Mouse (Mus musculus) forebrain, embryonic 12.5 days (tissue): ENCODE data around the gene Fam83e. TPM values are rescaled to one million over a fixed set of nuclear protein-coding genes. Genes with fewer than 3 reads are reported as not detected.

Experiments used
- ATAC-seq: fragments of 200-750 bp; cut with Nextera tagmentation; 2 replicates; pipeline ENCODE4 v1.8.0; 2017; ENCODE audit warnings: moderate TSS enrichment; ENCODE audit not compliant: low FRiP score
- H3K27ac ChIP-seq: fragments of 300-500 bp; sonication (generic); 2 replicates; pipeline ENCODE4 v1.5.1; 2016; ENCODE audit warnings: mild to moderate bottlenecking
- H3K27me3 ChIP-seq: fragments of 300-500 bp; sonication (generic); 2 replicates; pipeline ENCODE4 v1.6.1; 2016; ENCODE audit warnings: mild to moderate bottlenecking
- H3K36me3 ChIP-seq: fragments of 300-500 bp; sonication (generic); replicated peaks from 2 replicates; pipeline ENCODE4 v1.6.1; 2016; ENCODE audit warnings: mild to moderate bottlenecking
- H3K4me1 ChIP-seq: fragments of 300-500 bp; sonication (generic); 2 replicates; pipeline ENCODE4 v1.6.1; 2016
- H3K4me2 ChIP-seq: fragments of 300-500 bp; sonication (generic); 2 replicates; pipeline ENCODE4 v1.6.1; 2016; ENCODE audit warnings: mild to moderate bottlenecking, moderate library complexity
- H3K4me3 ChIP-seq: fragments of 300-500 bp; sonication (generic); replicated peaks from 2 replicates; pipeline ENCODE4 v1.5.1; 2016; ENCODE audit warnings: mild to moderate bottlenecking
- H3K9ac ChIP-seq: fragments of 300-500 bp; sonication (generic); 2 replicates; pipeline ENCODE4 v1.6.1; 2016; ENCODE audit warnings: mild to moderate bottlenecking
- H3K9me3 ChIP-seq: fragments of 300-500 bp; sonication (generic); 2 replicates; pipeline ENCODE4 v1.6.1; 2016
- WGBS: fragments of 180-500 bp; shearing (Covaris S2); methylation state at CpG from one replicate; pipeline ENCODE4 v1.1.7; 2016; 5-methylcytosine and 5-hydroxymethylcytosine counted together
- polyA plus RNA-seq: library from polyadenylated mRNA; unstranded; fragments of >200 nt; fragmentation: Nextera tagmentation; extraction: Ambion mirVana; gene quantifications from 2 replicates; pipeline ENCODE4 v1.2.1, GENCODE M21; 2016

Fam83e gene
- polyA plus RNA-seq, 1 experiment from 2014 or later = 1.1 TPM

DNA sequence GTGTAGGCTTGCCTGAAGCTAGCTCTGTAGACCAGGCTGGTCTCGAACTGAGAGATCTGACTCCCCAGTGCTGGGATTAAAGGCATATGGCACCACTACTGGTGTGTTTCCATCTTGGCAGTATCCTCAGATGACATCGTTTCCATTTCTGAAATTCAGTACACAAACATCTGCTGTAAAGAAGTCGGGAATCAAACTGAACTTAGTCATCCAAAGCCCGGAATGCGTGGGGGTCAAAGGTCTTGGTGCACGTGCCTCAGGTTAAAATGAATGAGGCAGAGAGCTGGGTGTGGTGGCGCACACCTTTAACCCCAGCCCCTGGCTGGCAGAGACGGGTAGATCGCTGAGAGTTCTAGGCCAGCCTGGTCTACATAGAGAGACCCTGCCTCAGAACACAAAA, 29.1 kb downstream of the Fam83e start:
- Histone ChIP-seq H3K27ac (no peak overlapping the region), H3K36me3 (no peaks in the 10 kb centered on the region), H3K27me3 (0 out of 2 replicates have a peak, but pooled peaks cover 3% of the 10 kb centered on the region), H3K4me1 (no peaks in the 10 kb centered on the region; the same call in 1 of the 2 replicates), H3K4me2 (no peak overlapping the region), H3K9me3 (0 out of 2 replicates have a peak, but pooled peaks cover 3% of the 10 kb centered on the region), H3K9ac (no peak overlapping the region), H3K4me3 (no peak overlapping the region)
- ATAC-seq = no peak
- WGBS = 85% methylated on average over 9 of the region's 9 CpGs

DNA sequence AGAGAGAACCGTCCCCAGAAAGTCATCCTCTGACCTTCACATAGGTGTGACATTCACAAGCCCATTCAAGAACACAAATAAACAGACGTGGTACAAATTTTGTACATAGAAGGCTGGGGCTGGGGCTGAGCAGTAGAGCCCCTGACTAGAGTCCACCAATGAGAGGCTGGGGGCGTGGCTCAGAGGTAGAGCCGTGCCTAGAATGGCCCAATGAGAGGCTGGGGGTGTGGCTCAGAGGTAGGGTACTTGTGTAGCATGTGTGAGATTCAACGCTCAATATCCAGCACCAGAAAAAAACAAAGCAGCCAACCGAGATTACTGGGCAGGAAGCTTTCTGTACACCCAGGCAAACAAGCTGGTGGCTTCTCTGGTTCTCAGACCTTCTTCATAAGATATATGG, 34.7 kb downstream of the Fam83e start:
- Histone ChIP-seq H3K27me3 (peaks cover 31% of the 10 kb centered on the region), H3K9me3 (no peaks in the 10 kb centered on the region), H3K27ac (no peak overlapping the region), H3K4me2 (no peak overlapping the region), H3K4me3 (no peak overlapping the region), H3K9ac (no peak overlapping the region), H3K36me3 (no peaks in the 10 kb centered on the region), H3K4me1 (peaks cover 3% of the 10 kb centered on the region; the same call in 1 of the 2 replicates)
- ATAC-seq = no peak
- 53% methylated on average over 6 of the region's 6 CpGs for WGBS

DNA sequence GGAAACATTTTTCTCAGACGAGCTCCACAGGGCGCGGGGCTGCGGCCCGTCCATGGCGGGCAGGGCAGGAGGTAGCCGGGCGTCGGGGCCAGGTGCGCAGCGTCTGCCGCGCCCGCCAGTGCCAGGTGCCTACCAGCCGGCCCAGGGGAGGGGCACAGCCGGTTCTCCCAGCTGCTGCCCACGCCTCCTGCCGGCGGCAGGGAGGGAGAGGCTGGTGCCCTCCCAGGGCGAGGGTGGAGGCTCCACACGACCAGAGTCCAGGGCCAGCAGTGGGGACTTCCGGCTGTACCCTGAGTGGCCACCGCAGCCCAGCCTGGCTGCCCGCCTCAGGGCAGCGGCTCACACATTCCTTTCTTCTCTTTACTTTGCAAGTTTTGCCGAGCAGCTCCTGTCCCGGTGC, 38.4 kb downstream of the Fam83e start:
- no peak for ATAC-seq
- 5% methylated on average over 26 of the region's 27 CpGs for WGBS
- H3K9ac ChIP-seq = 0 out of 2 replicates have a peak overlapping the region, but pooled peaks have one; percentile 12
- H3K27me3 ChIP-seq = peaks cover 32% of the 10 kb centered on the region
- H3K36me3 ChIP-seq = no peaks in the 10 kb centered on the region
- H3K4me3 ChIP-seq = peak overlapping the region; percentile 5; the same call in 1 of the 2 replicates
- H3K4me1 ChIP-seq = peaks cover 3% of the 10 kb centered on the region; the same call in 1 of the 2 replicates
- no peak overlapping the region for H3K27ac ChIP-seq
- peak overlapping the region; percentile 23 for H3K4me2 ChIP-seq
- no peaks in the 10 kb centered on the region for H3K9me3 ChIP-seq

DNA sequence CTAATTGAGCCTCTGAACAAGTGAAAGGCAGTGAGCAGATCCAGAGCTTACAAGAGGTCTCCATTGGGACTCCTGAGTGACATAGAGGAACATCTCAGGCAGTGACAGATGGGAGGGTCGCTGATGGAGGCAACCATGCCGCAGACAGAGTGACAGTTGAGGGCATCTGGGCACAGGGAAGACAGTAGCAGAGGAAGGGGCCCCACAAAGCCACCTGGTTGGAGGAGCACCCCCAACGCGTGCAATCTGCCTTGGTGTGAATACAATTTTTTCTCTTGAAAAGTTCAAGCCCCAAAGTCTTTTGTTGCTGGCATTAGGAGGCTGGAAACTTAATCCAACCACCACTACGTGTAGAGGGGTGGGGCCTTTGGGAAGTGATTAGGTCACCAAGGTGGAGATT, 39.1 kb downstream of the Fam83e start:
- no peak for ATAC-seq
- Histone ChIP-seq H3K9me3 (no peaks in the 10 kb centered on the region), H3K4me3 (no peak overlapping the region), H3K36me3 (no peaks in the 10 kb centered on the region), H3K27ac (no peak overlapping the region), H3K4me1 (peaks cover 3% of the 10 kb centered on the region; the same call in 1 of the 2 replicates), H3K4me2 (no peak overlapping the region), H3K9ac (0 out of 2 replicates have a peak overlapping the region, but pooled peaks have one; percentile 12), H3K27me3 (peaks cover 32% of the 10 kb centered on the region)
- 71% methylated on average over 5 of the region's 5 CpGs for WGBS

DNA sequence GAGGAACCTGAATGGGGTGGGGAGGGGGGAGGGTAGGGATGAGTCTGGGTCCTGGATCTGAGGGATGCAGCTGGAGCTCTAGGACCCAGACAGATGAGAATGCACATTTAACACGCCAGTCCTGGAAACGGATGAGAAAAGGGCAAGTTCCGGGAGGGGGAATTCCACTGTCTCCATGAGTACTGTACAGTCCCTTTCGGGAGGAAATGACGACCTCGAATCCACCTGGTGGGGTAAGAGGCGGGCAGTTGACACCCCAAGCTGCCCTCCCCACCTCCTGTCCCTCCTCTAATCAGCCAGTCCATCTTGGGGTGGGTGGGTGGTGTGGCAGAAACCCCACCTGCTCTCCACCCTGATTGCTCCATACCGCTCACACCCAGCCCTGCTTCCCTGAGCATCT, 45.0 kb downstream of the Fam83e start:
- Histone ChIP-seq H3K36me3 (no peaks in the 10 kb centered on the region), H3K4me3 (no peak overlapping the region), H3K4me1 (no peaks in the 10 kb centered on the region), H3K27me3 (peaks cover 1% of the 10 kb centered on the region; the same call in 1 of the 2 replicates), H3K9ac (no peak overlapping the region), H3K27ac (no peak overlapping the region), H3K4me2 (no peak overlapping the region), H3K9me3 (0 out of 2 replicates have a peak, but pooled peaks cover 5% of the 10 kb centered on the region)
- 58% methylated on average over 8 of the region's 8 CpGs for WGBS
- ATAC-seq = no peak

DNA sequence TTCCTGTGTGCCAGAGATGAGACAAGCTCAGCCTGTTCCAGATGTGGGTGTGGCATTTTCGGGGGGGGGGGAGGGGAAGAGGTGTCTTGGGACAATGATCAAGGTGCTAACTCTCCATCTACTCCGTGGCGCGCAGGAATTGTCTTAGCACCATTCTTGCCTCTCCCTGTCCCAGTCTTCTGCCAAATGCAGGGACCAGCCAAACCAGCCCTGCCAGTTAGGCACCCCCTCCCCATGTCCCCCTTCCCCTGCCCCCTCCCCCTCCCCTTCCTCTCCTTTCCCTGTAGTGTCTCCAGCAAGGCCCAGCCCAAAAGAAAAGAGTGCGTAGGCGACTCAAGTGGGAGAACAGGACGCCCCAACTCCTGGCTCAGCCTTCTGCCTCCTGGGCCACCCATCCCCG, 45.8 kb downstream of the Fam83e start:
- Histone ChIP-seq H3K36me3 (no peaks in the 10 kb centered on the region), H3K4me2 (no peak overlapping the region), H3K9ac (no peak overlapping the region), H3K27ac (no peak overlapping the region), H3K4me3 (no peak overlapping the region), H3K27me3 (no peaks in the 10 kb centered on the region), H3K9me3 (0 out of 2 replicates have a peak, but pooled peaks cover 5% of the 10 kb centered on the region), H3K4me1 (no peaks in the 10 kb centered on the region)
- no peak for ATAC-seq
- WGBS = 57% methylated on average over 8 of the region's 8 CpGs

DNA sequence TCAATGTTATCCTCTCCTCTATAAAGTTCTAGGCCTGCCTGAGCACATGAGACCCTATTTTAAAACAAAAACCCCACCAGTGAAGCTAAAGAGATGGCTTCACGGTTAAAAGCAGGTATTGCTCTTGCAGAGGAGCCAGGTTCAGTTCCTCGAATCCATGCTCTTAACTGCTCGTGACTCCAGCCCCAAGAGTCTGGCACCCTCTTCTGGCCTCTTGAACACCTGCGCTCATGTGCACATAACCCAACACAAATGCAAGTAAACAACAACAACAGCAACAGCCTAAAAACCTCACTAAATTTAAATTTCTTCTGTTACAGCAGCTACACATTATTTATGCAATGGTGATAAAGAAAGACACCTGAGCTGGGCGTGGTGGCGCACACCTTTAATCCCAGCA, 46.5 kb downstream of the Fam83e start:
- whole genome bisulfite sequencing = 93% methylated on average over 6 of the region's 6 CpGs
- Histone ChIP-seq H3K9ac (no peak overlapping the region), H3K4me1 (no peaks in the 10 kb centered on the region), H3K4me3 (no peak overlapping the region), H3K27me3 (no peaks in the 10 kb centered on the region), H3K4me2 (no peak overlapping the region), H3K9me3 (0 out of 2 replicates have a peak, but pooled peaks cover 5% of the 10 kb centered on the region), H3K36me3 (no peaks in the 10 kb centered on the region), H3K27ac (no peak overlapping the region)
- ATAC-seq = no peak

DNA sequence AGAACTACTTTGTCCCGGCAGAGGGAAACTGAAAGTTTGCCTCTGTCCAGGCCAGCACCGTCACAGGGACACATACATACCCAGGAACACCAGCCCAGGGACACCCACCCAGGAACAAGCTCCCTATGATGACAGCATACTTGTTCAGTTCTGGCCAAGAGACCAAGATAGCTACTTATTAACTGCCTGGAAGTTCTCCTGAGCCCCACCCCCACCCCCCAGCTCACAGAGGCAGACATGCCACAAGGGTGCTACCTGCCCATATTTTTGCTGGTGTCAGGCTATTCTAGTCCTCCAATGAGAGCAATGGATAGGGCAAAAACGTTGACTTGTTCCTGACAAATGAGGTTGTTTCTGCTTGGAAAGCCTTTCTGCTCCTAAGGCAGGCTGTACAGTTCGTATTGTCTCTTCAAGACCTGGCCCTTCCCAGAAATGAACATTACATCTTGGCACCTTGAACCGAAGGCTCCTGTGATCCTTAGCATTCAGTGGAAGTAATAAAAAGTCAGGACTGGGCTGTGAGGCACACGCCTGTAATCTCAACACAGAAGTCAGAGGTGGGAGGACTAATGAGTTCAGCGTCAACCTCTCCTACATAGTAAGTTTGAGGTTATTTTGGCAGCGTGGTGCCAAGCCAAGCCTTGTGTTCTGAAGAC, 49.5 kb downstream of the Fam83e start:
- no peaks in the 10 kb centered on the region for H3K4me1 ChIP-seq
- 82% methylated on average over 8 of the region's 8 CpGs for WGBS

DNA sequence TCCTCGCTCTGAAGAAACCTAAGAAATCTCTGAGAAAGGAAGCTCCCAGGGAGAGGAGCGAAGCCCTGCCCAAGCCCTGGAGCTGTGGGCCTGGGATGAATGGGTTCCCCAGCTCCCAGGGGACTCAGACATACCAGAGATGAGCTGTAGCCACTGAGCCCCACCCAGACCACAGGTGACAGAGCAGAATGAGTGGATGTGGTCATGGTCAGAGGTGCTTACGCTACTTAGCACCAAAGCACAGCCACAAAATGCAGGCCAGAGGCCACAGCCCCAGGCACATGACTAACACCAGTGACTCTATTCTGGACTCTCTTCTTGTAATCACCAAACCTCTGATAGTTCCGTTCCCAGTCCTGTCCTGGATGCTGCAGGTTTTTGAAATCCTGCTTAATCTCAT, 50.1 kb downstream of the Fam83e start:
- no peak overlapping the region for H3K4me2 ChIP-seq
- 0 out of 2 replicates have a peak, but pooled peaks cover 5% of the 10 kb centered on the region for H3K9me3 ChIP-seq
- no peaks in the 10 kb centered on the region for H3K36me3 ChIP-seq
- H3K4me1 ChIP-seq = no peaks in the 10 kb centered on the region
- no peak for ATAC-seq
- H3K9ac ChIP-seq = no peak overlapping the region
- no peak overlapping the region for H3K4me3 ChIP-seq
- H3K27ac ChIP-seq = no peak overlapping the region
- no peaks in the 10 kb centered on the region for H3K27me3 ChIP-seq
- 61% methylated on average over 4 of the region's 4 CpGs for WGBS

More for the DNA sequence above, 49.5 kb downstream of the Fam83e start:
- no peak overlapping the region for H3K27ac ChIP-seq
- H3K4me3 ChIP-seq = no peak overlapping the region
- H3K9me3 ChIP-seq = 0 out of 2 replicates have a peak, but pooled peaks cover 5% of the 10 kb centered on the region
- ATAC-seq = no peak
- no peaks in the 10 kb centered on the region for H3K36me3 ChIP-seq
- H3K4me2 ChIP-seq = no peak overlapping the region
- no peaks in the 10 kb centered on the region for H3K27me3 ChIP-seq
- no peak overlapping the region for H3K9ac ChIP-seq

DNA sequence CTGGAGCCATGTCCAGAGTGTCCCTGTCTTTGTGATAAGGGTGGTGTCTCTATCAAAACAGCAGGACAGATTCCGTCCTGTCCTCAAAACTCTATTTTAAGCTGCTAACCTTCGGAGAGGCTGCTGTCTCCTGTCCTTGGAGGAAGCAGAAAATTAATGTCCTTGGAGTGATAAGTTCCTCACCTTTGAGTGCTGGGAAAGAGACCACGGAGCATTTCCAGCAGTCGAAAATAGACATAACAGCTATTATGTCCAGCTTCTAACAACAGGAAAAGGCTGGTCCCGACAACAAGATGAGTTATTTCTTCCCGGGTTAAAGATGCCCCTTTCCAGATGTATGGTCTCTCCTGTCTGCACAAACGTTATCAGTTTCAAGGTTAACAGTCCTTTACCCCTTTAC, 54.2 kb downstream of the Fam83e start:
- no peak for ATAC-seq
- Histone ChIP-seq H3K9ac (no peak overlapping the region), H3K36me3 (no peaks in the 10 kb centered on the region), H3K27me3 (no peaks in the 10 kb centered on the region), H3K4me3 (no peak overlapping the region), H3K4me1 (peaks cover 10% of the 10 kb centered on the region), H3K9me3 (no peaks in the 10 kb centered on the region), H3K27ac (no peak overlapping the region), H3K4me2 (no peak overlapping the region)
- WGBS = 85% methylated on average over 7 of the region's 7 CpGs

Other genes starting within 250 kb of the Fam83e start
- 0.29 and 0.34 TPM in 2 replicates for gene Tulp2, start 239.3 kb upstream of the Fam83e start, polyA plus RNA-seq
- not detected in 2 replicates for gene Gm45808, start 234.4 kb upstream of the Fam83e start, polyA plus RNA-seq
- gene Dhdh, start 232.4 kb upstream of the Fam83e start, polyA plus RNA-seq = 3.0 and 3.6 TPM in 2 replicates
- 89.5 and 90.5 TPM in 2 replicates for gene Nucb1, start 210.8 kb upstream of the Fam83e start, polyA plus RNA-seq
- 14.6 and 16.6 TPM in 2 replicates for gene Ppp1r15a, start 194.9 kb upstream of the Fam83e start, polyA plus RNA-seq
- gene Plekha4, start 194.9 kb upstream of the Fam83e start, polyA plus RNA-seq = 0.74 and 1.0 TPM in 2 replicates
- gene Hsd17b14, start 166.3 kb upstream of the Fam83e start, polyA plus RNA-seq = 0.42 and 0.52 TPM in 2 replicates
- gene Bcat2, start 151.1 kb upstream of the Fam83e start, polyA plus RNA-seq = 18.3 and 22.2 TPM in 2 replicates
- not detected in 2 replicates for gene Fgf21, start 105.7 kb upstream of the Fam83e start, polyA plus RNA-seq
- 0.10 and 0.24 TPM in 2 replicates for gene Fut1, start 103.9 kb upstream of the Fam83e start, polyA plus RNA-seq
- gene Izumo1, start 99.4 kb upstream of the Fam83e start, polyA plus RNA-seq = 0.13 TPM in 1 of 2 replicates, not detected in the other
- 8.3 and 8.9 TPM in 2 replicates for gene Rasip1, start 93.7 kb upstream of the Fam83e start, polyA plus RNA-seq
- gene Mamstr, start 81.2 kb upstream of the Fam83e start, polyA plus RNA-seq = 2.6 and 3.1 TPM in 2 replicates
- 0.11 TPM in 1 of 2 replicates, not detected in the other for gene Fut2, start 54.8 kb upstream of the Fam83e start, polyA plus RNA-seq
- 0.23 and 0.33 TPM in 2 replicates for gene Ntn5, start 37.2 kb upstream of the Fam83e start, polyA plus RNA-seq
- gene Sec1, start 26.8 kb upstream of the Fam83e start, polyA plus RNA-seq = 0.64 and 0.68 TPM in 2 replicates
- gene Car11, start 21.4 kb upstream of the Fam83e start, polyA plus RNA-seq = 10.2 and 11.0 TPM in 2 replicates
- 3.8 and 3.9 TPM in 2 replicates for gene Dbp, start 16.1 kb upstream of the Fam83e start, polyA plus RNA-seq
- 707 and 745 TPM in 2 replicates for gene Rpl18, start 5.8 kb upstream of the Fam83e start, polyA plus RNA-seq
- gene Sphk2, start 3.2 kb upstream of the Fam83e start, polyA plus RNA-seq = 26.5 and 30.1 TPM in 2 replicates
- not detected in 2 replicates for gene Spaca4, start 4.6 kb downstream of the Fam83e start, polyA plus RNA-seq
- gene Lmtk3, start 62.5 kb downstream of the Fam83e start, polyA plus RNA-seq = 10.2 and 10.8 TPM in 2 replicates
- gene Sult2b1, start 63.5 kb downstream of the Fam83e start, polyA plus RNA-seq = 1.5 and 1.9 TPM in 2 replicates
- 275 and 276 TPM in 2 replicates for gene Cyth2, start 93.4 kb downstream of the Fam83e start, polyA plus RNA-seq
- 0.73 and 0.95 TPM in 2 replicates for gene Kcnj14, start 103.6 kb downstream of the Fam83e start, polyA plus RNA-seq
- gene Grwd1, start 109.7 kb downstream of the Fam83e start, polyA plus RNA-seq = 55.5 and 60.0 TPM in 2 replicates
- 38.6 and 44.6 TPM in 2 replicates for gene Kdelr1, start 151.6 kb downstream of the Fam83e start, polyA plus RNA-seq
- 0.33 and 0.47 TPM in 2 replicates for gene Grin2d, start 157.2 kb downstream of the Fam83e start, polyA plus RNA-seq
- gene Syngr4, start 175.5 kb downstream of the Fam83e start, polyA plus RNA-seq = 0.63 and 0.88 TPM in 2 replicates
- 3.3 and 3.9 TPM in 2 replicates for gene Tmem143, start 175.7 kb downstream of the Fam83e start, polyA plus RNA-seq
- gene Emp3, start 200.2 kb downstream of the Fam83e start, polyA plus RNA-seq = 19.9 and 20.5 TPM in 2 replicates
- 2.7 and 4.7 TPM in 2 replicates for gene Ccdc114, start 202.9 kb downstream of the Fam83e start, polyA plus RNA-seq